14 mouse cellular contexts compared by ENCODE assay signal in the genomic region with DNA sequence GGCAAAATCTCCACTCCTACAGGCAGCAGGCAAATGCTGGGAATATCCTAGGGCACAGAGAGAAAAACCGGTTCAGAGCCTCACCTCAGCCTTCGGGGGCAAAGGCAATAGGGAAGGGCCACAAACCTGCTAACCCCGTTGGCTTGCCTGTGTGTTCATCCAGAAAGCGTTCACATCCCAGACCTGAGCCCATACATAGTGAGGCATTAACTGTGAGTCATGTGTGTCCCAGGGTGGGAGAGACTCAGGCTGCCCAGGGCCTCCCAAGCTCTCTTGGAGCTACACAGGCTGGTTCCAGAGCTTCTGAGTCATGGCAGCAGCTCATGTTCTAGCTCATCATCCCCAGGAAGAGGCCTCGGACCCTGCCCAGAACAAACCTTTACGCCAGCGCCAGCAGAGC. TPM values are rescaled to one million over a fixed set of nuclear protein-coding genes. Genes with fewer than 3 reads are reported as not detected.
A peak's percentile ranks its signal among the peaks of the same experiment; 100 is the strongest.
DNase-seq lines count a peak whose midpoint lies in the region; ATAC-seq and TF ChIP-seq lines count a peak whose summit lies in the region.
"Had no signal": no experiment of that assay in that cellular context is flagged by ENCODE, and none has a peak within 500 bp of the region (broad histone marks: within the 10 kb centered on the region; RNA-seq: fewer than 3 reads in every experiment).

No protein-coding gene starts in this region.

- H3K4me3 ChIP-seq in gastrocnemius, adult 2 months: no peak overlapping the region
- H3K4me3 ChIP-seq in left cerebral cortex, adult 2 months: no peak overlapping the region
- H3K4me3 ChIP-seq in limb, embryonic 14.5 days (replicated peaks; ENCODE audit: low read length): no peak overlapping the region
- H3K4me3 ChIP-seq: liver, embryonic 13.5 days; megakaryocyte, embryonic 14.5 days had no signal

- in situ Hi-C loops in Patski (cut with MboI; ENCODE audit: low pct_unique_long_range_greater_than_20kb): no loop called here

- POLR2A ChIA-PET in Patski (lab: Charles Lee): interaction anchor here (0.7 to 0.9 kb wide), 2 partner anchors 11 to 22 kb away, joined by 3 to 4 read pairs; no protein-coding TSS in a partner anchor

- H3K4me1 ChIP-seq in limb, embryonic 14.5 days (ENCODE audit: control insufficient read depth, insufficient read depth, low read length): peaks cover 31% of the 10 kb centered on the region

- TF ChIP-seq POLR2A in limb, embryonic 14.5 days (IDR thresholded peaks at IDR 0.05; ENCODE audit: borderline replicate concordance, extremely low read depth, insufficient read depth, insufficient read length): no peak

- no peaks in the 10 kb centered on the region for H3K9me3 ChIP-seq in limb, embryonic 14.5 days (ENCODE audit: control insufficient read depth, low read length)
- H3K9me3 ChIP-seq: liver, embryonic 13.5 days; megakaryocyte, embryonic 14.5 days had no signal

- no peak overlapping the region for H3K4me2 ChIP-seq in limb, embryonic 14.5 days (replicated peaks; ENCODE audit: low read depth, low read length, severe bottlenecking)
- H3K4me2 ChIP-seq: liver, embryonic 13.5 days had no signal

- ATAC-seq in Patski: peak; percentile 52
- no peak for ATAC-seq in limb, embryonic 14.5 days (ENCODE audit: low FRiP score, low read depth)

- no peak for TF ChIP-seq CTCF in gastrocnemius, adult 2 months (IDR thresholded peaks at IDR 0.05)
- TF ChIP-seq CTCF in left cerebral cortex, adult 2 months (IDR thresholded peaks at IDR 0.05): no peak
- TF ChIP-seq CTCF in Patski (IDR thresholded peaks at IDR 0.05): no peak

- 86% methylated on average over 7 of the region's 7 CpGs for WGBS in limb, embryonic 14.5 days

- intact Hi-C loops in gastrocnemius, adult 2 months (cut with DNase I): no loop called here
- intact Hi-C loops in left cerebral cortex, adult 2 months (cut with DNase I): no loop called here
- intact Hi-C loops in left cerebral cortex, postnatal 36 days (cut with DNase I): no loop called here

- peak overlapping the region; percentile 10 for H3K27ac ChIP-seq in gastrocnemius, adult 2 months
- H3K27ac ChIP-seq in left cerebral cortex, adult 2 months: peak overlapping the region; percentile 48; the same call in 1 of the 2 replicates
- 0 out of 2 replicates have a peak overlapping the region, but pooled peaks have one; percentile 11 for H3K27ac ChIP-seq in limb, embryonic 14.5 days (replicated peaks; ENCODE audit: low read depth, low read length)
- H3K27ac ChIP-seq: liver, embryonic 13.5 days had no signal

- DNase-seq in gastrocnemius, adult 2 months: peak; percentile 29
- DNase-seq in gastrocnemius, adult 8-10 months (ENCODE audit: low spot score in 2 of 2): no peak
- DNase-seq in left cerebral cortex, adult 2 months (ENCODE audit: extremely low spot score in 1 of 2, low spot score in 2 of 2): peak in 1 of 2 experiments; percentile 31
- no peak for DNase-seq in left cerebral cortex, postnatal 36 days (ENCODE audit: low spot score in 2 of 2)
- DNase-seq in Patski (ENCODE audit: low read depth, low spot score): peak; percentile 56
- DNase-seq in limb, embryonic 14.5 days (ENCODE audit: low spot score): no peak
- no peak for DNase-seq in spleen, postnatal 36 days (ENCODE audit: low spot score in 2 of 2)
- DNase-seq in left cerebral cortex, adult 8-10 months (ENCODE audit: low spot score in 2 of 2): no peak
- DNase-seq: adrenal gland, postnatal 36 days; heart, postnatal 36 days; layer of hippocampus, adult 9-11 months; liver, embryonic 13.5 days; right cerebral cortex, postnatal 14 days had no signal

- CTCF ChIA-PET in Patski (lab: Charles Lee): interaction anchor here (0.9 to 2.0 kb wide), 6 partner anchors 14 to 48 kb away, joined by 3 to 8 read pairs (median 6); no protein-coding TSS in a partner anchor

- H3K27me3 ChIP-seq in Patski: no peaks in the 10 kb centered on the region
- H3K27me3 ChIP-seq in limb, embryonic 14.5 days (ENCODE audit: control insufficient read depth, insufficient read depth, low read length): no peaks in the 10 kb centered on the region
- H3K27me3 ChIP-seq: liver, embryonic 13.5 days had no signal

- no peaks in the 10 kb centered on the region for H3K36me3 ChIP-seq in limb, embryonic 14.5 days (ENCODE audit: control insufficient read depth, insufficient read depth, low read length)
- H3K36me3 ChIP-seq: liver, embryonic 13.5 days had no signal

- no peak overlapping the region for H3K9ac ChIP-seq in limb, embryonic 14.5 days (ENCODE audit: low read depth, low read length, severe bottlenecking)
- H3K9ac ChIP-seq: liver, embryonic 13.5 days had no signal

RNA-seq across cellular contexts. Expression of a gene that starts 49.6 kb away (rescaled TPM):
- total RNA-seq in gastrocnemius, adult 2 months (2021): 1 to 10 TPM; 5.8 to 8.3 TPM
- 1 to 10 TPM; 5.7 to 6.2 (median 5.7) TPM for total RNA-seq in gastrocnemius, adult 8-10 months (2022)
- total RNA-seq in left cerebral cortex, adult 2 months (2021): 10 to 100 TPM; 62.6 to 71.3 TPM
- total RNA-seq in left cerebral cortex, postnatal 36 days (2021): 10 to 100 TPM; 64.8 to 68.3 TPM
- 13.8 TPM for polyA plus RNA-seq in Patski (2021)
- polyA plus RNA-seq in limb, embryonic 14.5 days (2012; rRNA removed): 13.0 and 14.2 TPM in 2 replicates
- polyA plus RNA-seq in limb, embryonic 14.5 days (2014; fragmentation: Nextera tagmentation; extraction: Ambion mirVana): 15.0 and 16.5 TPM in 2 replicates
- 10 to 100 TPM; 61.2 to 64.7 (median 62.8) TPM for total RNA-seq in left cerebral cortex, adult 8-10 months (2022)

Comparison
In these comparisons a context has a peak if more than half of its experiments do, and no peak if none do; other contexts are left out.
1. DNase-seq: peak in gastrocnemius, adult 2 months (single experiment) and Patski (single experiment); none in gastrocnemius, adult 8-10 months (0 of 2), left cerebral cortex, postnatal 36 days (0 of 2), limb, embryonic 14.5 days (single experiment), spleen, postnatal 36 days (0 of 2) and left cerebral cortex, adult 8-10 months (0 of 2).
2. RNA of a gene that starts 49.6 kb away (total RNA-seq): 62.6 to 71.3 TPM in left cerebral cortex, adult 2 months, 64.8 to 68.3 TPM in left cerebral cortex, postnatal 36 days and 61.2 to 64.7 TPM in left cerebral cortex, adult 8-10 months; 5.8 to 8.3 TPM in gastrocnemius, adult 2 months and 5.7 to 6.2 TPM in gastrocnemius, adult 8-10 months; every median in the first group is over 4 times any median in the second.
3. Peak in every context shown above with its lines, with median percentiles within 50 percentile points of each other: H3K27ac ChIP-seq.